Mouse (Mus musculus) stomach, embryonic 15.5 days (tissue): ENCODE data around the gene Ccnd3. TPM values are rescaled to one million over a fixed set of nuclear protein-coding genes. Genes with fewer than 3 reads are reported as not detected.

Experiments used
- ATAC-seq: fragments of 200-750 bp; cut with Nextera tagmentation; 2 replicates; pipeline ENCODE4 v1.8.0; 2017; ENCODE audit warnings: low read depth, moderate number of reproducible peaks, moderate TSS enrichment; ENCODE audit not compliant: insufficient read depth, low FRiP score
- H3K27ac ChIP-seq: fragments of 300-500 bp; sonication (generic); 2 replicates; pipeline ENCODE4 v1.5.1; 2015; ENCODE audit warnings: mild to moderate bottlenecking, inconsistent platforms
- H3K27me3 ChIP-seq: fragments of 300-500 bp; sonication (generic); replicated peaks from 2 replicates; pipeline ENCODE4 v1.6.1; 2015; ENCODE audit warnings: inconsistent platforms
- H3K36me3 ChIP-seq: fragments of 300-500 bp; sonication (generic); 2 replicates; pipeline ENCODE4 v1.6.1; 2015; ENCODE audit warnings: inconsistent platforms
- H3K4me1 ChIP-seq: fragments of 300-500 bp; sonication (generic); 2 replicates; pipeline ENCODE4 v1.6.1; 2015; ENCODE audit warnings: inconsistent platforms
- H3K4me2 ChIP-seq: fragments of 300-500 bp; sonication (generic); 2 replicates; pipeline ENCODE4 v1.6.1; 2015; ENCODE audit warnings: mild to moderate bottlenecking, inconsistent platforms
- H3K4me3 ChIP-seq: fragments of 300-500 bp; sonication (generic); replicated peaks from 2 replicates; pipeline ENCODE4 v1.5.1; 2015; ENCODE audit warnings: inconsistent platforms
- H3K9ac ChIP-seq: fragments of 300-500 bp; sonication (generic); 2 replicates; pipeline ENCODE4 v1.6.1; 2015; ENCODE audit warnings: inconsistent platforms
- H3K9me3 ChIP-seq: fragments of 300-500 bp; sonication (generic); 2 replicates; pipeline ENCODE4 v1.6.1; 2016; ENCODE audit warnings: inconsistent platforms
- WGBS: fragments of 180-500 bp; shearing (Covaris S2); methylation state at CpG from one replicate; pipeline ENCODE4 v1.1.7; 2015; 5-methylcytosine and 5-hydroxymethylcytosine counted together
- polyA plus RNA-seq: library from polyadenylated mRNA; unstranded; fragments of >200 nt; fragmentation: Nextera tagmentation; extraction: Ambion mirVana; gene quantifications from 2 replicates; pipeline ENCODE4 v1.2.1, GENCODE M21; 2015

Gene Ccnd3
- polyA plus RNA-seq, 1 experiment from 2014 or later: 408 TPM

DNA sequence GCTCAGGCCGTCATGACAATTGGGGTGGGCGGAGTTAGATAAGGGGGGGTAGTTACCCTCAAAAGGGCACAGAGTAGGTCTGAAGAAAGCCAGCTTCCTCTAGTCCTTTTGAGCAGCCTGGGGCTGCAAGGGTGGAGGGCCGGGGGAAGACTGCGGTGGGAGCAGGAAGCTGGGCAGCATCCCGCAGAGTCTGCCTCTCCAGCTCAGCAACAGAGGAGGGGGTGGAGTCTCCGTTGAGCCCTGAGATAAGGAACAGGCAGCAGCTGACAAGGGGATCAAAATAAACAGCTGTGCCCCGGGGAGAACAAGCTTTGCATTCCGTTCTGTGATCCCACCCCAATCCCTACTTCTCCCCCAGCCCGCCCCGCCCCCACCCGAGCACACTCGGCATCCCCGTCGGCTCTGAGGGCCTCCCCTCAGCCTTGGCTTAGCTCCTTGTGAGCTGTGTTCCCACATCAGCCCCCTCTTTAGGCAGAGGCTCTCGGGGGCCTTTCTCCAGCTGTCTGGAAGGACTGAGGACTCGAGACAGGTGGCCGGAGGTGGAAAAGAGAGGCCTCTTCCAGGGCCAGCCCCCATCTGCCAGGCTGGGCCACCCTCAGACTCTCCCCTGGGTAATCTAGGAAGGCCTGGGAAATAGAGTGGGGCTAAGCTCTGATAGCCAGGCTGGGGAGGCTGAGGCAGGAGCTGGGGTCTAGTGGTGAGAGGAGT lies 16.9 kb downstream of the Ccnd3 start:
- no peak overlapping the region for H3K9ac ChIP-seq

DNA sequence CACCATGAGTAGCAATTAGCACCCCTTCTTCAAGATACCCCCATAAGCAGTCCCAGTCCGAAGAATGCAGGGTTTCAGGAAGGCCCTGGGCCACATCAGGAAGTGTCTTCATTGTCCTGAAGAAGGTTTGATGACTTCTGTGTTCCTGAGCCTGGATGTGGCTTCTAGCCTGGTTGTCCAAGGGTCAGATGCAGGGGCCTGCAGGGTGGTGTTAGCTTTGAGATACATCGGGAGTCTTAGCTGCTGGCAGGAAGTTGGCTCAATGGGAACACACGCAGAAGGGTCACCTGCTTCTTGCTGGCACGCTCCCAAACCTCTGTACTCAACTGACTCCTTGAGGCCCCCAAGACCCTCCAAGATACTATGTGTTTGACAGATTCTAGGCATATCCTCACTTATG lies 17.7 kb downstream of the Ccnd3 start:
- H3K4me1 ChIP-seq: peaks cover 60% of the 10 kb centered on the region
- H3K9ac ChIP-seq: no peak overlapping the region

More for the DNA sequence above, 16.9 kb downstream of the Ccnd3 start:
- Histone ChIP-seq H3K27me3 (no peaks in the 10 kb centered on the region), H3K36me3 (no peaks in the 10 kb centered on the region), H3K4me3 (peak overlapping the region; percentile 11; the same call in 1 of the 2 replicates), H3K4me2 (peak overlapping the region; percentile 47), H3K4me1 (peaks cover 53% of the 10 kb centered on the region), H3K9me3 (no peaks in the 10 kb centered on the region), H3K27ac (peak overlapping the region; percentile 98)
- ATAC-seq: peak; percentile 85
- WGBS: 2% methylated on average over 17 of the region's 17 CpGs

DNA sequence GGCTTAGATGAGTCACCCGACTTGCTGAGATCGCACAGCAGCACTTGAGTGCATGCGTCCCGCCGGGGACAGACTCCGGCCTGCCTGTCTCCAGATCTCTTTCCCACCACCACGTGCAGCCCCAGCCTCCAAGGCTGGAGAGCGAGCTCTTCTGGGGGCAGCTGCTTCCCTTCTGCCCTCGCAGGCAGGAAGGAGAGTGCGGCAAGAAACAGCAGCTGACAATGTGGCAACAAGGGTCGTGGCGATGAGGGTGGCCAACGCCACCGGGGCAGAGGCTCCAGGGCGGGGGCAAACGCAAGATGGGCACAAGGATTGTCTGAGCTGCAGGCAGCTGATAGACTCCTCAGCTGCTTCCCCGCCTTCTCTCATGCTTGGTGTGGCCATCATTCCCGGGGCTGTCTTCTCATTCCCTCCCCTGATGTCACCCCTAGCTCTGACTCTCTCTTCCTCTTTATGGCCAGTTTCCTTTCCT lies 18.4 kb downstream of the Ccnd3 start:
- Histone ChIP-seq H3K9ac (no peak overlapping the region), H3K4me2 (no peak overlapping the region), H3K27me3 (no peaks in the 10 kb centered on the region), H3K27ac (peak overlapping the region; percentile 98), H3K4me1 (peaks cover 60% of the 10 kb centered on the region), H3K36me3 (no peaks in the 10 kb centered on the region), H3K9me3 (no peaks in the 10 kb centered on the region), H3K4me3 (no peak overlapping the region)
- no peak for ATAC-seq
- 40% methylated on average over 18 of the region's 18 CpGs for WGBS

More for the DNA sequence above, 17.7 kb downstream of the Ccnd3 start:
- Histone ChIP-seq H3K4me3 (no peak overlapping the region), H3K9me3 (no peaks in the 10 kb centered on the region), H3K36me3 (no peaks in the 10 kb centered on the region), H3K27ac (peak overlapping the region; percentile 98), H3K4me2 (peak overlapping the region; percentile 47), H3K27me3 (no peaks in the 10 kb centered on the region)
- no peak for ATAC-seq
- WGBS: 41% methylated on average over 4 of the region's 4 CpGs

DNA sequence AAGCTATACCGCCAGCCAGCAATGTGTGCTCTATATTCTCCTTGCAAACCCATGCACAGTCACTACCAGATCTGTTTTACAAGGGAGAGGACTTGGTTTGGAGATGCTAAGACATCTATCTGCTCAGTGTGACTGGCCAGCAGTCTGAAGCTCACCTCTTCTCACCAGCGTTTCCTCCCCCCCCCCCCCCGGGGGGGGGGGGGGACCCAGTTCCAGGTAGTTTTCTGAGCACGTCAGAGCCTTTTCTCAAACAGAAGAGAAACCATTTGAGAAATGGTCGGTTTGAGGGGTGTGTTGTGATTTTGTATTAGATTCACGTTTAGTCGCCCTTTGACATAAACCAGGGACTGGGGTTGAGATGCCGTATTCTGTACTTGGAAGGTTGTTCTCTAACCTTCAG lies 19.2 kb downstream of the Ccnd3 start:
- Histone ChIP-seq H3K4me3 (no peak overlapping the region), H3K9ac (no peak overlapping the region), H3K27ac (peak overlapping the region; percentile 67; the same call in 1 of the 2 replicates), H3K4me1 (peaks cover 63% of the 10 kb centered on the region), H3K27me3 (no peaks in the 10 kb centered on the region), H3K36me3 (no peaks in the 10 kb centered on the region), H3K9me3 (no peaks in the 10 kb centered on the region), H3K4me2 (no peak overlapping the region)
- no peak for ATAC-seq
- 63% methylated on average over 8 of the region's 8 CpGs for WGBS

DNA sequence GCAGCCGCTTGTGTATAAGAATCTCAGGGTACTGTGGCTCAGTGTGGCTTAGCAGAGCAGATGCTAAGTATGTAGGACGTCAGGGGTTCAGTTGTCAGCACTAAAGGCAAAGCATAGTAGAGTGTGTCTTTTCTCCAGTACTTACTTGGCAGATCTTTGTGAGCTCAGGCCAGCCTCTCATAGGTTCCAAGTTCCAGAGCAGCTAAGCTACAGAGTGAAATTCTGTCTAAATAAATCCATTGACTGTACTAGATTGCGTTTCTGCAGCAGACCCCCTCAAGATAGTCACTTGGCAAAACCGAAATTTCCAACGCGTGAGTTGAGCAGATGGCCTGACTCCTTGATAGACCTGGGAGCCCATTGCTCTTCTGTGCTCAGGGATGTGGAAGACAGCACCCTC lies 20.1 kb downstream of the Ccnd3 start:
- Histone ChIP-seq H3K4me2 (no peak overlapping the region), H3K27me3 (no peaks in the 10 kb centered on the region), H3K4me3 (no peak overlapping the region), H3K9me3 (no peaks in the 10 kb centered on the region), H3K4me1 (peaks cover 59% of the 10 kb centered on the region), H3K36me3 (no peaks in the 10 kb centered on the region), H3K9ac (no peak overlapping the region), H3K27ac (peak overlapping the region; percentile 67; the same call in 1 of the 2 replicates)
- ATAC-seq: no peak
- WGBS: 76% methylated on average over 6 of the region's 6 CpGs

DNA sequence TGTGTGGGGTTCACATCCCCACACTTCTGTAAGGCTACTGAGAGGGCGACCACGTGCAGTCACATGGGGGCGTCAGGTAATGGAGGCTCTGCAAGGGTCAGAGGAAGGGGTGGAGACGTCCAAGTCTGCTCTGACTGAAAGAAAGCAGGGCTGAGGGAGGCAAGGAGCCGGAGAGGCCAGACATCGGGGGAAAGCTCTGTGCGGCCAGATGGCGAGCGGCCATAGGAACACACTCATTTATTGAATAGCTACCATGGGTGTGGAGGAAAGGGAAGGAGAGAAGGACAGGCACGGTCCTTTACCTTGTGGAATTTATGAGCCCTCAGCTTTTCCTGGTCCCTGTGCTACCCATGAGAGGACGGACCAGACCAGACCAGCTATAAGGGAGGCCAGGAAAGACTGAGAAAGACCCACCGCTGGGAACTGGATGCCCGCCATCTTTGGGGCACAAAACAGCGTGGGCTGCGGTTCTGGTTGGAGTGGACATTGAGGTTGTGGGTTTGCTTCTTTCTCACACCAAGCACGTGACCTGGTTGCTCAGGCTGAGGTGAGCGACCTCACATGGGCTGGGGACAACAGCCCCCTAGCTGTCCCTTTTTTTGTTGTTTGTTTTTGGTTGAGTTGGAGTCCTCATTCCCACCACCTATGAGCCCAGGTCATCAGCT lies 22.1 kb downstream of the Ccnd3 start:
- peaks cover 48% of the 10 kb centered on the region for H3K4me1 ChIP-seq
- H3K4me3 ChIP-seq: no peak overlapping the region
- no peaks in the 10 kb centered on the region for H3K9me3 ChIP-seq
- 0 out of 2 replicates have a peak, but pooled peaks have one; percentile 5 for ATAC-seq
- H3K27ac ChIP-seq: peak overlapping the region; percentile 94
- 64% methylated on average over 17 of the region's 17 CpGs for WGBS
- no peak overlapping the region for H3K9ac ChIP-seq
- H3K27me3 ChIP-seq: no peaks in the 10 kb centered on the region
- peak overlapping the region; percentile 31 for H3K4me2 ChIP-seq
- H3K36me3 ChIP-seq: no peaks in the 10 kb centered on the region

DNA sequence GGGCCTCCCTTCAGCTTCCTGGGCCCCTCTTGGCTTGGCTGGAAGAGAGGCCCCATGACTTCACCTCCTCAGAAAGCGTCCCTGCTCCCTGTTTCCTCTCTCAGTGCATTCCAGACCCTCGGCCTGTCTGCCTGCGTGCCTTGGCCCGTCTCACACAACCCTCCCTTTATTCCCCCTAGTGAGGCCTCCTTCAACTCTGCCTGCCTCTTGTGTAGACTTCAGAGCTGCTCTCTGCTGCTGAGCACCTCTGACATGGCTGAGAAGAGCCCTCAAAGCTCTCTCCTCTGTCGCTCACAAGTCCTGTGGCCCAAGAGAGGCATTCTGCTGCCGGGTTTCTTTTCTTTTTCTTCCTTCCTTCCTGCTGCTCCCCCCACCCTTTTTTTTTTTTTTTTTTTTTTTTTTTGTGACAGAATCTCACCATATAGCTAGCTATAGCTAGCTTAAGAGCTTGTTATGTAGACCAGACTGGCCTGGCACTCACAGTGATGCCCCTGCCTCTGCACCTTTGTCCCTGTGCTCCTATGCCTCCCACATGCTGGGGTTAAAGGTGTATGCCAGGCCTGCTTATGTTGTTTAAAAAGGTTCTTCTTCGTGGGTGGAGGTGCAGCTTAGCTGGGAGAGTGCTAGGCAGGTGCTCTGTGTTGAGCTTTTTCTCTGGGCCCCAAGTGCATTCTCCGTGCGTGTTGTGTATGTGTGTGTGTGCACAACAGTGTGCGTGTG lies 22.9 kb downstream of the Ccnd3 start:
- Histone ChIP-seq H3K4me2 (peak overlapping the region; percentile 31), H3K27ac (peak overlapping the region; percentile 94), H3K4me3 (no peak overlapping the region), H3K4me1 (peaks cover 41% of the 10 kb centered on the region), H3K9me3 (no peaks in the 10 kb centered on the region), H3K27me3 (no peaks in the 10 kb centered on the region), H3K36me3 (no peaks in the 10 kb centered on the region), H3K9ac (no peak overlapping the region)
- 26% methylated on average over 10 of the region's 10 CpGs for WGBS
- ATAC-seq: peak; percentile 76

DNA sequence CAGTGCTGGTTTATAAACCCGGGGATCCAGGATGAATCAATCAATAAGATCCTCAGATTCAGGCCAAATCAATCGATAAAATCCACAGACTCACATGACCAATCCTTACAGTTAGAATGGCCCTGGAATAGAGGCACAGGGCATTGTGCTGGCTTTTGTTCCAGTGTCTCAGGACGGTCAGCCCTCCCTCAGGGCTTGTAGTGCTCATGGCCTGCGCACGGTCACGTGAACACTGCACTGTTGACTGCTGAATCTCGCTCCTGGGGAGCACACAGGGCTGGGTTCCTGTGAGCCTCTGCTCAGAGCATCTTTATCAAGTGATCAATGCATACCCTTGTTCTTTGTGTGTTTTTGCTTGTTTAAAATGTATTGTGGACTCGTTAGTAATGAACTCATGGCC lies 24.1 kb downstream of the Ccnd3 start:
- ATAC-seq: no peak
- no peak overlapping the region for H3K4me2 ChIP-seq
- WGBS: 71% methylated on average over 8 of the region's 8 CpGs
- no peaks in the 10 kb centered on the region for H3K27me3 ChIP-seq
- no peaks in the 10 kb centered on the region for H3K9me3 ChIP-seq
- H3K36me3 ChIP-seq: no peaks in the 10 kb centered on the region
- no peak overlapping the region for H3K4me3 ChIP-seq
- H3K9ac ChIP-seq: no peak overlapping the region
- peak overlapping the region; percentile 94; the same call in 1 of the 2 replicates for H3K27ac ChIP-seq
- H3K4me1 ChIP-seq: peaks cover 31% of the 10 kb centered on the region

DNA sequence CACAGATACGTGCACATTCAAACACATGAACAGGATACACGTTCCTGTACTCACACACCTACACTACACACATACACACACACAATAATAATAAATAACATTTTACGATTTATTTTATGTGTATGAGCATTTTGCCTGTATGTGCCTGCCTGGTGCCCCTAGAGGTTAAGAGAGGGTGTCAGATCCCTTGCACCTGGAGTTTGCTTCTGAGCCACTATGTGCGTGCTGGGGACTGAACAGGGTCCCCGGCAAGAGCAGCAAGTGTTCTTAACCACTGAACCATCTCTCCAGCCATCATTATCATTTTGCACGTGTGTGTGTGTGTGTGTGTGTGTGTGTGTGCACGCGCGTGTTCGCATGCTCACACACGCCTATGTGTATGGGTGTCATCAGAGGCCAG lies 24.7 kb downstream of the Ccnd3 start:
- Histone ChIP-seq H3K4me3 (no peak overlapping the region), H3K9me3 (no peaks in the 10 kb centered on the region), H3K27me3 (no peaks in the 10 kb centered on the region), H3K27ac (no peak overlapping the region), H3K36me3 (no peaks in the 10 kb centered on the region), H3K4me2 (no peak overlapping the region), H3K4me1 (peaks cover 28% of the 10 kb centered on the region), H3K9ac (no peak overlapping the region)
- no peak for ATAC-seq
- 88% methylated on average over 11 of the region's 11 CpGs for WGBS

DNA sequence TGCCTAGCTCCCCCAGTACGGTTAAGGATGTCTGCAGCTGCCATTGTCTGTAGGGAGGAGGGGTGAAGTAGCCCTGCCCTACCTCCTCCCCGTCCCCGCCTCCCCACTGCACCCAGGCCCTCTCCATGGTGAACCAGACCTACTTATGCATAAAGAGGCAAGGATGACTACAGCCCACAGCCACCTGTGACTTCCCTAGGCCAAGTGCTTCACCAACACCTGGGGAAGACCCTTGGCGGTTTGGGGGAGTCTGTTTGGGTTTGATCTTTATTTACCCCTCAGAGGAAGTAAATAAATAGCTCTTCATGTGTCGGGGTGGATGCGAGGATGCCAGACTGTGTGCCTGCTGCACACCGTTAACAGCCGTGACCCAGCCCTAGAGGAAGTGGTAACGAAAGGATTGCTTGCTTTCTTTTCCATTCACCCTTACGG lies 26.6 kb downstream of the Ccnd3 start:
- ATAC-seq: no peak
- peaks cover 28% of the 10 kb centered on the region for H3K4me1 ChIP-seq
- no peak overlapping the region for H3K4me3 ChIP-seq
- H3K9me3 ChIP-seq: no peaks in the 10 kb centered on the region
- H3K9ac ChIP-seq: no peak overlapping the region
- H3K27ac ChIP-seq: no peak overlapping the region
- WGBS: 63% methylated on average over 10 of the region's 10 CpGs
- no peak overlapping the region for H3K4me2 ChIP-seq
- no peaks in the 10 kb centered on the region for H3K36me3 ChIP-seq
- H3K27me3 ChIP-seq: no peaks in the 10 kb centered on the region

DNA sequence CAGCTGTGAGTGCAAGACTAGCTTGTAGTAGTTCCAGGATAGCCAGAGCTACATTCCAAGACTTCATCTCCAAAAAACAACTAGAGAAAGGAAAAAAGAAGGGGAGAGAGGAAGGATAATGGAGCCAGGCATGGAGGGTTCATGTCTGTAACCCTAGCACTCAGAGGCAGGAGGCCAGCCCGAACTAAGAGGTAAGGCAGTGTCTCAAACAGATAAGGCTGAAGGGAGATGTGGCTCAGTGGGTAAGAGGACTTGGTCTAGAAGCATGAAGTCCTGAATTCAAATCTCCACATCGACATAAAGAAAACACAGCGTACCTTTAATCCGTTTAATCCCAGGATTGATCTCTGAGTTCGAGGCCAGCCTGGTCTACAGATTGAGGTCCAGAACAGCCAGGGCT lies 27.5 kb downstream of the Ccnd3 start:
- Histone ChIP-seq H3K4me2 (no peak overlapping the region), H3K36me3 (no peaks in the 10 kb centered on the region), H3K4me1 (peaks cover 21% of the 10 kb centered on the region), H3K9ac (no peak overlapping the region), H3K9me3 (no peaks in the 10 kb centered on the region), H3K27ac (no peak overlapping the region), H3K27me3 (no peaks in the 10 kb centered on the region), H3K4me3 (no peak overlapping the region)
- 90% methylated on average over 5 of the region's 5 CpGs for WGBS
- ATAC-seq: no peak

DNA sequence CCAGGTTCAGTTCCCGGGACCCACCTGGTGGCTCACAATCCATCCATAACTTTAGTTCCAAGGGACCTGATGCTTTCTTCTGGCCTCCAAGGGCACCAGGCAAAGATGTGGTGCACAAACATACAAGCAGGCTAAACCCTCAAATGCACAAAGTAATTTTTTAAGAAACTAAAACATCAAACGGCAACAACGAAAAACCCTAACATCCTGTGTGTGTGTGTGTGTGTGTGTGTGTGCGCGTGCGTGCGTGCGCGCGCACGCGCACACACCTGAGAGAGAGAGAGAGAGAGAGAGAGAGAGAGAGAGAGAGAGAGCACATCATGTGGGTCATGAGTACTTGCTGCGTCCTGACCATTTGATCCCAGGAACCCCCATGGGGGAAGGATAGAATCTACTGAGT lies 28.8 kb downstream of the Ccnd3 start:
- peaks cover 8% of the 10 kb centered on the region for H3K4me1 ChIP-seq
- 95% methylated on average over 13 of the region's 13 CpGs for WGBS
- ATAC-seq: no peak

More for the DNA sequence above, 28.8 kb downstream of the Ccnd3 start:
- H3K9me3 ChIP-seq: no peaks in the 10 kb centered on the region
- no peaks in the 10 kb centered on the region for H3K27me3 ChIP-seq
- H3K36me3 ChIP-seq: no peaks in the 10 kb centered on the region
- H3K4me3 ChIP-seq: no peak overlapping the region
- no peak overlapping the region for H3K9ac ChIP-seq
- no peak overlapping the region for H3K4me2 ChIP-seq
- no peak overlapping the region for H3K27ac ChIP-seq
